Mouse (Mus musculus): Measurements from ENCODE around the gene Fos. TPM values are rescaled to one million over a fixed set of nuclear protein-coding genes. Genes with fewer than 3 reads are reported as not detected.

The Fos gene
- polyA plus RNA-seq, 1 experiment from 2014 or later, result 33.8 TPM

- Histone ChIP-seq H3K4me1 (ENCODE audit: insufficient read depth, low read depth, low read length) (peaks cover 2% of the 10 kb centered on the region; the same call in 1 of the 2 replicates), H3K4me3 (ENCODE audit: low read depth, low read length) (no peak overlapping the region), H3K27ac (ENCODE audit: low read length) (no peak overlapping the region), H3K9ac (replicated peaks; ENCODE audit: low read depth) (no peak overlapping the region), H3K4me2 (replicated peaks; ENCODE audit: low read depth, low read length) (no peak overlapping the region), H3K9me3 (ENCODE audit: low read length) (no peaks in the 10 kb centered on the region), H3K36me3 (ENCODE audit: insufficient read depth, low read length) (no peaks in the 10 kb centered on the region), H3K27me3 (replicated peaks; ENCODE audit: insufficient read depth, low read length) (no peaks in the 10 kb centered on the region)
- TF ChIP-seq EP300 (IDR thresholded peaks at IDR 0.05) (no peak), CTCF (IDR thresholded peaks at IDR 0.05) (no peak)
- ATAC-seq (no peak), DNase-seq (ENCODE audit: low spot score) (no peak)
- WGBS, result 77% methylated on average over 6 of the region's 6 CpGs
These were observed 26.7 kb upstream of the Fos start for GRCm38 (mm10) chr12:85447009-85447408.

GRCm38 (mm10) chr12:85447490-85447889, 26.2 kb upstream of the Fos start:
- no peak for TF ChIP-seq CTCF (IDR thresholded peaks at IDR 0.05)
- no peak for TF ChIP-seq EP300 (IDR thresholded peaks at IDR 0.05)
- ATAC-seq, result no peak
- Histone ChIP-seq H3K9me3 (ENCODE audit: low read length) (no peaks in the 10 kb centered on the region), H3K27ac (ENCODE audit: low read length) (no peak overlapping the region), H3K36me3 (ENCODE audit: insufficient read depth, low read length) (no peaks in the 10 kb centered on the region), H3K27me3 (replicated peaks; ENCODE audit: insufficient read depth, low read length) (no peaks in the 10 kb centered on the region), H3K9ac (replicated peaks; ENCODE audit: low read depth) (no peak overlapping the region), H3K4me2 (replicated peaks; ENCODE audit: low read depth, low read length) (no peak overlapping the region), H3K4me1 (ENCODE audit: insufficient read depth, low read depth, low read length) (peaks cover 5% of the 10 kb centered on the region; the same call in 1 of the 2 replicates), H3K4me3 (ENCODE audit: low read depth, low read length) (no peak overlapping the region)
- WGBS, result 27% methylated on average over 4 of the region's 4 CpGs
- DNase-seq (ENCODE audit: low spot score), result peak; percentile 42

- Histone ChIP-seq H3K9ac (replicated peaks; ENCODE audit: low read depth) (no peak overlapping the region), H3K27me3 (replicated peaks; ENCODE audit: insufficient read depth, low read length) (no peaks in the 10 kb centered on the region), H3K4me3 (ENCODE audit: low read depth, low read length) (no peak overlapping the region), H3K9me3 (ENCODE audit: low read length) (no peaks in the 10 kb centered on the region), H3K4me1 (ENCODE audit: insufficient read depth, low read depth, low read length) (peaks cover 13% of the 10 kb centered on the region), H3K4me2 (replicated peaks; ENCODE audit: low read depth, low read length) (no peak overlapping the region), H3K27ac (ENCODE audit: low read length) (no peak overlapping the region), H3K36me3 (ENCODE audit: insufficient read depth, low read length) (no peaks in the 10 kb centered on the region)
- no peak for DNase-seq (ENCODE audit: low spot score)
- TF ChIP-seq CTCF (IDR thresholded peaks at IDR 0.05), result no peak
- TF ChIP-seq EP300 (IDR thresholded peaks at IDR 0.05), result no peak
- 90% methylated on average over 1 of the region's 1 CpGs for WGBS
- no peak for ATAC-seq
These were observed 24.2 kb upstream of the Fos start for GRCm38 (mm10) chr12:85449478-85449877.

- Histone ChIP-seq H3K4me3 (ENCODE audit: low read depth, low read length) (no peak overlapping the region), H3K27me3 (replicated peaks; ENCODE audit: insufficient read depth, low read length) (no peaks in the 10 kb centered on the region), H3K36me3 (ENCODE audit: insufficient read depth, low read length) (no peaks in the 10 kb centered on the region), H3K9me3 (ENCODE audit: low read length) (no peaks in the 10 kb centered on the region), H3K4me2 (replicated peaks; ENCODE audit: low read depth, low read length) (peak overlapping the region; percentile 40), H3K9ac (replicated peaks; ENCODE audit: low read depth) (no peak overlapping the region), H3K4me1 (ENCODE audit: insufficient read depth, low read depth, low read length) (peaks cover 23% of the 10 kb centered on the region), H3K27ac (ENCODE audit: low read length) (peak overlapping the region; percentile 89)
- WGBS, result 20% methylated on average over 22 of the region's 22 CpGs
- DNase-seq (ENCODE audit: low spot score) (peak; percentile 95), ATAC-seq (peak; percentile 58)
- TF ChIP-seq CTCF (IDR thresholded peaks at IDR 0.05), result no peak
- TF ChIP-seq EP300 (IDR thresholded peaks at IDR 0.05), result peak; percentile 94
These were observed 21.8 kb upstream of the Fos start for GRCm38 (mm10) chr12:85451693-85452491.

- TF ChIP-seq EP300 (IDR thresholded peaks at IDR 0.05) (peak; percentile 87), CTCF (IDR thresholded peaks at IDR 0.05) (peak; percentile 55)
- Histone ChIP-seq H3K27ac (ENCODE audit: low read length) (peak overlapping the region; percentile 96), H3K27me3 (replicated peaks; ENCODE audit: insufficient read depth, low read length) (no peaks in the 10 kb centered on the region), H3K4me2 (replicated peaks; ENCODE audit: low read depth, low read length) (peak overlapping the region; percentile 71), H3K9me3 (ENCODE audit: low read length) (no peaks in the 10 kb centered on the region), H3K9ac (replicated peaks; ENCODE audit: low read depth) (peak overlapping the region; percentile 48), H3K4me1 (ENCODE audit: insufficient read depth, low read depth, low read length) (peaks cover 27% of the 10 kb centered on the region), H3K4me3 (ENCODE audit: low read depth, low read length) (peak overlapping the region; percentile 40), H3K36me3 (ENCODE audit: insufficient read depth, low read length) (no peaks in the 10 kb centered on the region)
- 3% methylated on average over 44 of the region's 44 CpGs for WGBS
- ATAC-seq (peak; percentile 93), DNase-seq (ENCODE audit: low spot score) (peak; percentile 100)
These were observed 18.3 kb upstream of the Fos start for GRCm38 (mm10) chr12:85455065-85456058.

GRCm38 (mm10) chr12:85456276-85456675, 17.4 kb upstream of the Fos start:
- Histone ChIP-seq H3K27ac (ENCODE audit: low read length) (peak overlapping the region; percentile 96), H3K27me3 (replicated peaks; ENCODE audit: insufficient read depth, low read length) (no peaks in the 10 kb centered on the region), H3K36me3 (ENCODE audit: insufficient read depth, low read length) (no peaks in the 10 kb centered on the region), H3K9ac (replicated peaks; ENCODE audit: low read depth) (no peak overlapping the region), H3K4me3 (ENCODE audit: low read depth, low read length) (no peak overlapping the region; the same call in 1 of the 2 replicates), H3K9me3 (ENCODE audit: low read length) (no peaks in the 10 kb centered on the region), H3K4me1 (ENCODE audit: insufficient read depth, low read depth, low read length) (peaks cover 28% of the 10 kb centered on the region), H3K4me2 (replicated peaks; ENCODE audit: low read depth, low read length) (no peak overlapping the region)
- 50% methylated on average over 4 of the region's 4 CpGs for WGBS
- no peak for TF ChIP-seq CTCF (IDR thresholded peaks at IDR 0.05)
- no peak for TF ChIP-seq EP300 (IDR thresholded peaks at IDR 0.05)
- no peak for DNase-seq (ENCODE audit: low spot score)
- ATAC-seq, result no peak
